Mouse (Mus musculus): ENCODE measurements around the gene 1110051M20Rik. TPM values are rescaled to one million over a fixed set of nuclear protein-coding genes. Genes with fewer than 3 reads are reported as not detected.

The 1110051M20Rik gene
- total and polyA plus RNA-seq, 3 experiments, result 21.1 to 34.0 (median 26.2) TPM

- no peak for DNase-seq (ENCODE audit: extremely low read depth)
- no peak for TF ChIP-seq JUND (conservative IDR thresholded peaks at IDR 0.05; ENCODE audit: low read depth, low read length)
- no peak for TF ChIP-seq PAX5 (IDR thresholded peaks at IDR 0.05; ENCODE audit: low read length)
- TF ChIP-seq ELF1 (IDR thresholded peaks at IDR 0.05; ENCODE audit: low read depth, low read length), result no peak
- TF ChIP-seq TBP (conservative IDR thresholded peaks at IDR 0.05; ENCODE audit: low read depth, low read length), result no peak
- no peak for TF ChIP-seq EP300 (IDR thresholded peaks at IDR 0.05; ENCODE audit: low read length)
- TF ChIP-seq UBTF (IDR thresholded peaks at IDR 0.05; ENCODE audit: low read depth, low read length), result no peak
- no peak for TF ChIP-seq MEF2A (IDR thresholded peaks at IDR 0.05; ENCODE audit: borderline replicate concordance, low read depth, low read length)
- no peak for TF ChIP-seq MYC (IDR thresholded peaks at IDR 0.05; ENCODE audit: low read depth, low read length)
- TF ChIP-seq MAZ (IDR thresholded peaks at IDR 0.05; ENCODE audit: low read depth, low read length), result no peak
- TF ChIP-seq POLR2A (IDR thresholded peaks at IDR 0.05; ENCODE audit: low read depth, low read length), result no peak
- no peak for TF ChIP-seq ZC3H11A (IDR thresholded peaks at IDR 0.05; ENCODE audit: low read depth, low read length)
- no peak for TF ChIP-seq GABPA (IDR thresholded peaks at IDR 0.05; ENCODE audit: insufficient replicate concordance, low read depth, low read length)
- TF ChIP-seq TCF12 (IDR thresholded peaks at IDR 0.05; ENCODE audit: low read depth, low read length), result no peak
- in situ Hi-C loops (cut with MboI; ENCODE audit: low pct_ligation_motif_present, low pct_unique_long_range_greater_than_20kb, low sequenced_read_pairs) (no loop called here), dilution Hi-C loops (cut with MboI; ENCODE audit: extremely low pct_ligation_motif_present, extremely low pct_unique_long_range_greater_than_20kb, low sequenced_read_pairs) (no loop called here)
- Histone ChIP-seq H3K9ac (ENCODE audit: insufficient read depth, low read depth) (no peak overlapping the region), H3K4me2 (ENCODE audit: insufficient read depth, low read depth, poor library complexity, severe bottlenecking) (no peak overlapping the region), H3K79me2 (replicated peaks; ENCODE audit: control insufficient read depth, extremely low read depth, insufficient read depth, poor library complexity, severe bottlenecking) (no peaks in the 10 kb centered on the region), H3K27ac (ENCODE audit: insufficient read depth, low read depth) (no peak overlapping the region), H3K4me3 (replicated peaks in 1 of 3; ENCODE audit: low read depth in 2 of 3, low read length in 2 of 3, poor library complexity in 1 of 3) (no peak overlapping the region), H3K27me3 (replicated peaks) (no peaks in the 10 kb centered on the region), H3K9me3 (replicated peaks; ENCODE audit: low read length) (no peaks in the 10 kb centered on the region), H3K36me3 (replicated peaks in 1 of 2; ENCODE audit: control insufficient read depth in 1 of 2, insufficient read depth in 1 of 2, low read length in 1 of 2) (peaks cover 0 to 4% of the 10 kb centered on the region in 2 experiments), H3K4me1 (ENCODE audit: control insufficient read depth in 1 of 2, insufficient read depth in 2 of 2) (peaks cover 3 to 17% of the 10 kb centered on the region in 2 experiments; a peak in 2 of 4 replicates)
These were observed 33.0 kb downstream of the 1110051M20Rik start for GRCm38 (mm10) chr2:91411473-91411872.

- Histone ChIP-seq H3K4me2 (ENCODE audit: insufficient read depth, low read depth, poor library complexity, severe bottlenecking) (no peak overlapping the region), H3K27me3 (replicated peaks) (no peaks in the 10 kb centered on the region), H3K4me3 (replicated peaks in 1 of 3; ENCODE audit: low read depth in 2 of 3, low read length in 2 of 3, poor library complexity in 1 of 3) (no peak overlapping the region), H3K27ac (ENCODE audit: insufficient read depth, low read depth) (no peak overlapping the region), H3K36me3 (replicated peaks in 1 of 2; ENCODE audit: control insufficient read depth in 1 of 2, insufficient read depth in 1 of 2, low read length in 1 of 2) (no peaks in the 10 kb centered on the region), H3K4me1 (ENCODE audit: control insufficient read depth in 1 of 2, insufficient read depth in 2 of 2) (peaks cover 3 to 15% of the 10 kb centered on the region in 2 experiments; a peak in 2 of 4 replicates), H3K9ac (ENCODE audit: insufficient read depth, low read depth) (no peak overlapping the region), H3K79me2 (replicated peaks; ENCODE audit: control insufficient read depth, extremely low read depth, insufficient read depth, poor library complexity, severe bottlenecking) (no peaks in the 10 kb centered on the region), H3K9me3 (replicated peaks; ENCODE audit: low read length) (no peaks in the 10 kb centered on the region)
- dilution Hi-C loops (cut with MboI; ENCODE audit: extremely low pct_ligation_motif_present, extremely low pct_unique_long_range_greater_than_20kb, low sequenced_read_pairs), result no loop called here
- no peak for DNase-seq (ENCODE audit: extremely low read depth)
- in situ Hi-C loops (cut with MboI; ENCODE audit: low pct_ligation_motif_present, low pct_unique_long_range_greater_than_20kb, low sequenced_read_pairs), result no loop called here
- TF ChIP-seq PAX5 (IDR thresholded peaks at IDR 0.05; ENCODE audit: low read length) (no peak), MXI1 (IDR thresholded peaks at IDR 0.05; ENCODE audit: low read depth, low read length) (no peak), UBTF (IDR thresholded peaks at IDR 0.05; ENCODE audit: low read depth, low read length) (no peak)
These were observed 36.5 kb downstream of the 1110051M20Rik start for GRCm38 (mm10) chr2:91408031-91408430.

- no peak for TF ChIP-seq ZKSCAN1 (IDR thresholded peaks at IDR 0.05; ENCODE audit: borderline replicate concordance, low read depth, low read length)
- TF ChIP-seq MEF2A (IDR thresholded peaks at IDR 0.05; ENCODE audit: borderline replicate concordance, low read depth, low read length), result no peak
- TF ChIP-seq SIN3A (IDR thresholded peaks at IDR 0.05; ENCODE audit: low read length), result no peak
- TF ChIP-seq BHLHE40 (IDR thresholded peaks at IDR 0.05; ENCODE audit: low read depth, low read length), result no peak
- no peak for TF ChIP-seq ZC3H11A (IDR thresholded peaks at IDR 0.05; ENCODE audit: low read depth, low read length)
- no peak for TF ChIP-seq TCF12 (IDR thresholded peaks at IDR 0.05; ENCODE audit: low read depth, low read length)
- TF ChIP-seq RAD21 (IDR thresholded peaks at IDR 0.05; ENCODE audit: low read depth, low read length), result no peak
- no peak for TF ChIP-seq USF2 (conservative IDR thresholded peaks at IDR 0.05; ENCODE audit: low read depth, low read length)
- TF ChIP-seq MAZ (IDR thresholded peaks at IDR 0.05; ENCODE audit: low read depth, low read length), result no peak
- TF ChIP-seq SMC3 (IDR thresholded peaks at IDR 0.05; ENCODE audit: low read depth, low read length), result no peak
- TF ChIP-seq GABPA (IDR thresholded peaks at IDR 0.05; ENCODE audit: insufficient replicate concordance, low read depth, low read length), result no peak
- H3K36me3 ChIP-seq (replicated peaks in 1 of 2; ENCODE audit: control insufficient read depth in 1 of 2, insufficient read depth in 1 of 2, low read length in 1 of 2), result no peaks in the 10 kb centered on the region
These were observed 39.4 kb downstream of the 1110051M20Rik start for GRCm38 (mm10) chr2:91405071-91405470.

More at GRCm38 (mm10) chr2:91405071-91405470, 39.4 kb downstream of the 1110051M20Rik start:
- H3K27me3 ChIP-seq (replicated peaks), result no peaks in the 10 kb centered on the region
- in situ Hi-C loops (cut with MboI; ENCODE audit: low pct_ligation_motif_present, low pct_unique_long_range_greater_than_20kb, low sequenced_read_pairs) (no loop called here), dilution Hi-C loops (cut with MboI; ENCODE audit: extremely low pct_ligation_motif_present, extremely low pct_unique_long_range_greater_than_20kb, low sequenced_read_pairs) (no loop called here)
- no peak overlapping the region for H3K27ac ChIP-seq (ENCODE audit: insufficient read depth, low read depth)
- H3K9ac ChIP-seq (ENCODE audit: insufficient read depth, low read depth), result no peak overlapping the region
- no peaks in the 10 kb centered on the region for H3K4me1 ChIP-seq (ENCODE audit: control insufficient read depth in 1 of 2, insufficient read depth in 2 of 2)
- no peak for DNase-seq (ENCODE audit: extremely low read depth)
- H3K9me3 ChIP-seq (replicated peaks; ENCODE audit: low read length), result no peaks in the 10 kb centered on the region
- no peak overlapping the region for H3K4me3 ChIP-seq (replicated peaks in 1 of 3; ENCODE audit: low read depth in 2 of 3, low read length in 2 of 3, poor library complexity in 1 of 3)
- H3K4me2 ChIP-seq (ENCODE audit: insufficient read depth, low read depth, poor library complexity, severe bottlenecking), result no peak overlapping the region
- H3K79me2 ChIP-seq (replicated peaks; ENCODE audit: control insufficient read depth, extremely low read depth, insufficient read depth, poor library complexity, severe bottlenecking), result no peaks in the 10 kb centered on the region
